Mouse (Mus musculus) right cerebral cortex, postnatal 36 days (tissue): Measurements from ENCODE around the gene Cdkal1.

ENCODE experiments used
- DNase-seq, 2 experiments: peaks; one replicate each; pipeline ENCODE4 v3.0.0; 2022; ENCODE audit warnings: low spot score in 2 of 2, mixed read lengths in 1 of 2

The Cdkal1 gene

GRCm38 (mm10) chr13:29271451-29271850 is 584.0 kb downstream of the Cdkal1 start:
- no peak for DNase-seq

DNA sequence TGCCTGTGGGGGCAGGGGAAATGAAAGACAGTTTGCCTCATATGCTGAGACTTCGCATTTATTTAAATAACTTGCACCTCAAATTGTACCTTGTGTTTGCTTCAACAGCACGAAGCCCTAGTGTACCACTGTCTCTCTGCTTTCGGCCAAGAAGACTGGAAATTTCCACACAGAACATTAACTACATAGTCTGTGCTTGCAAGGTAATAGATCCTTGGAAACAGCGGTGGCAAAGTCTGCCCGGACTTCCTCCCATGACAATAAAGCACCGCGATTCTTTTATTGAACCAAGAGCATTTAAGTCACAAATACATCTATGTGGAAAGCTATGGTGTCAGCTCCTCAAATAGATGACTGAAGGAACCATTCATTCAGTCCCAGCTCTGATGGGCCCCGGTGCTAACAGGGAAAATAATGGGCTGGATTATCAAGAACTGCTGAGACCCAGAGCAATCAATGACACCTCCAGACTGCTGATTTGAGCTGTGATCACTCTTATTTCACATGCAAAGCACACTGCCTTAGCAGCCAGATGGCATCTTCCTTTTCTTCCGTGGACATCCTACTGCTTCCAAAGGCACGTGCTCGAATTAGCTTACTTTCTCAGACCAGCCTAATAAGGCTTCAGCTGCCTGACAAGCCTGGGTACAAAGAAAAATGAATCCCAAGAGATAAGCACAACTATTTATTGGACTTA is 591.3 kb downstream of the Cdkal1 start:
- no peak for DNase-seq

GRCm38 (mm10) chr13:29262164-29262563 is 593.3 kb downstream of the Cdkal1 start:
- no peak for DNase-seq

DNA sequence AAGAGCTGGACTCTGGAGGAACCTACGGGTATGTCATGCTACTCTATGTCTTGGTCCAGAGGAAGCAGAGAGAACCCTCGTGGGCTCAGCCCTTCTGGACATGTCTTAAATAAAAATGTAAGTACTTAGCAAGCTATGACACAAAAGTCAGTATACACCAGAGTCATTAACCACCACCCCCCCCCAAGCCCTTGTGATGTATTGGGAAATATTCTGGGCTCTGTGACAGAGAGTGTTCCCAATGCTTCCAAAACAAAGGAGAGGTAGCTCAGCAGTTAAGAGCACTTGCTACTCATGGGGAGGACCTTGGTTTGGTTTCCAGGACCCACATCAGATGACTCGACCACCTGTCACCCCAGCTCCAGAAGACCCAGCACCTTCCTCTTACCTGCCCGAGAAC is 606.9 kb downstream of the Cdkal1 start:
- no peak for DNase-seq

DNA sequence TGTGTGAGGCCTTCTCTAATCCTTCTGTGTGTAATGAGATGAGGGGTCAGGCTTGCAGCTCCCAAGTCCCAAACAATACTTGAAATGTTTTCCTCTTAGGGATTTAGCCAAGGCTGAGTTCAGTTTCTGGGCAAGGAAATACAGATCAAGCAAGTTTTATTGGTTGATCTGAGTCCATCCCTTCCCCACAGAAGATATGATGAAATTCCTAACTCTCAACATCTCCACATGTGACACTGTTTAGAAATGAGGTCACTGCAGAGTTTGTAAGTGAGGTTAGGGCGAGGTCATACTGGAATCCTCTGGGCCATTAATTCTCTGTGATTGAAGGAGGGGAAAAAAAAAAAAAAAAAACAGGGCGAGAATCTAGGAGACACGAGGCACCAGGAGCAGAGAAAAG is 607.7 kb downstream of the Cdkal1 start:
- DNase-seq: no peak

DNA sequence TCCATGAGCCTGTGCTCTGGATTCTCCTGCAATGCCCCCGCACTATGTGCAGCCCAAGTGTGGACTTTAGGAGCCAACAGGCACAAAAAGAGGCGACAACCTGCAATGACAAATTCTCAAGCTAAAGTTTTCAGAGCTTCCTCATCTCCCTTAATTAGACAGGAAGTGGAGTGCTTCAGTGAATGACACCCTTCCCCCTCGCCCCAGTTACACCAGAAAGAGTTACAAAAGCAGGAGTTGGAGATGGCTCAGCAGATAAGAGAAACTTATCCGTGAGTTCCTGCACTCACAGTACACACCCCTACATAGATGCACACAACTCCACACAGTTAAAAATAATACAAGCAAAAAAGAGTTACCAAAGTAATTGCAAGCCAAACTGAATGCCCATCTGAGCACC is 620.4 kb downstream of the Cdkal1 start:
- DNase-seq: no peak

DNA sequence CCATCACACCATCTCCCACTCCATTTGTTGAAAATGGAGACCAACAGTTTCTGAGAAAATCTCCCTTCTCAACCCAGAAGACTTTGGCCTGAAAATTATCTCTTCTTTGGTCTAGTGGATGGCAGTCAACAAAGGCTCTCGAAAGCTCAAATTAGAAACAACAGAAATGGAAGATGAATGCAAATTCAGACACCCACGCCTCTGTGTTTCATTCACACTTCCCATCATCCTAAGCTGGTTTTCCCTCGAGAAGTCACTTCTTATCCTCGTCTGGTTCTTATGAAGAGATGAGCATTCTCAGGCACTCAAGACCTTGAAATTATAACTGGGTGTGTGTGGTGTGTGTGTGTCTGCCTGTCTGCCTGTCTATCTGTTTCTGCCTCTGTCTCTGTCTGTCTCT is 621.0 kb downstream of the Cdkal1 start:
- DNase-seq: peak in 1 of 2 experiments; percentile 63

GRCm38 (mm10) chr13:29233970-29234369 is 621.5 kb downstream of the Cdkal1 start:
- no peak for DNase-seq

GRCm38 (mm10) chr13:29232681-29233080 is 622.8 kb downstream of the Cdkal1 start:
- DNase-seq: no peak

- no peak for DNase-seq
Observed at GRCm38 (mm10) chr13:29224815-29225214, 630.7 kb downstream of the Cdkal1 start.

- DNase-seq: no peak
Observed at GRCm38 (mm10) chr13:29222261-29222838, 633.1 kb downstream of the Cdkal1 start.

- no peak for DNase-seq
Observed at GRCm38 (mm10) chr13:29221646-29222045, 633.8 kb downstream of the Cdkal1 start.

- DNase-seq: no peak
Observed at GRCm38 (mm10) chr13:29218594-29219230, 636.8 kb downstream of the Cdkal1 start.

GRCm38 (mm10) chr13:29210159-29211021 is 645.1 kb downstream of the Cdkal1 start:
- DNase-seq: no peak

DNA sequence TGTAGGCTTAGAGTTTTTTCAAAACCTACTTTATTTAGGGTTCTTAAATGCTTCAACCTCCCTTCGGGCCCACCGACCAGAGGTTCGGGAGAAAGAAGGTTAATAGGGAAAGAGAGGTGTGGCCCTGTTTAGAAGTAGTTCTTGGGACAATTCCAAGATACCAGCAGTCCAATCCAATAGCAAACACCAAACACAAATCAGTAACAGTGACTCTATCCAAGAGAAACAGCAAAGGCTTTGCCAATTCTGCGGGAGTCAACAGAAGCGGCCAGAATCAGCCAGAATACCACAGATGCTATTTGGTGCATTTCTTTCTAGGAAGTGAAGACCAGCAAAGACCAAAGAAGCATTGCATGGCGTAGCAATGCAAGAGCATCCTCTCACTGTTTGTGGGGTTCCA is 646.7 kb downstream of the Cdkal1 start:
- DNase-seq: no peak

- no peak for DNase-seq
Observed at GRCm38 (mm10) chr13:29203856-29204255, 651.6 kb downstream of the Cdkal1 start.

DNA sequence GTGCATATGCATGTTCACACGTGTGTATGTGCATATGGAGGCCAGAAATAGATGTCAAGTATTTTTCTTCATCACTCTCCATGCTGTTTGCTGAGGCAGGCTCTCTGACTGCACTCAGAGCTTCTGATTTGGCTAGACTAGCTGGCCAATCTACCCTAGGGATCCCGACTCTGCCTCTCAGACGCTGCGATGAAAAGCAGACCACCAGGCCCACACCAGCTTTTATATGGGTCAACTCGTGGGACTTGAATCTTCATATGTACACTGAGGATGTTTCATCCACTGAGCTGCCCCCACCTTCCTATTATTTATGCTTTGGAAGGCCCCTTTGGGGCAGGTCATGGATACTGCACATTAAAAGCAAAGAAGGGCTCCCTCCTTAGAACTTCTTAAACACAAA is 652.0 kb downstream of the Cdkal1 start:
- DNase-seq: no peak

DNA sequence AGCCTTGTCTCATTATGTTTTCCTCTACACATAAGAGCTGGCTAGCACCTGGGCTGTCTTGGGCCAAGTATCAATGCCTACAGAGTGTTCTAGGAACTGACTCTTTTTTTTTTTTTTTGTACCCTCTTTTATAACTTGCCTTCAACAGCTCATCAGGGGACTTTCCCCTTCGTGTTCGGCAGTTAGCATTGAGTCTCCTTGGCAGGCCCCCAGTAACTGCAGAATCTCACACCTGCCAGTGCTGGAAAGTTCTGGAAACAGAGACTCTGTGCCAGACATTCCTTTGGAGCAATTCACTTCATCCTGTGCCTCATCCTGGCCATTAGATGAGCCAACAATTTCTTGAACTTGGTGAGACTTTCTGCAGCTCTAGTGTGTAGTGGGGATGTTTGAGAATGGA is 652.9 kb downstream of the Cdkal1 start:
- DNase-seq: no peak

GRCm38 (mm10) chr13:29199679-29200078 is 655.8 kb downstream of the Cdkal1 start:
- DNase-seq: no peak

GRCm38 (mm10) chr13:29196798-29197498 is 658.5 kb downstream of the Cdkal1 start:
- no peak for DNase-seq

- DNase-seq: no peak
Observed at GRCm38 (mm10) chr13:29195722-29196121, 659.8 kb downstream of the Cdkal1 start.

DNA sequence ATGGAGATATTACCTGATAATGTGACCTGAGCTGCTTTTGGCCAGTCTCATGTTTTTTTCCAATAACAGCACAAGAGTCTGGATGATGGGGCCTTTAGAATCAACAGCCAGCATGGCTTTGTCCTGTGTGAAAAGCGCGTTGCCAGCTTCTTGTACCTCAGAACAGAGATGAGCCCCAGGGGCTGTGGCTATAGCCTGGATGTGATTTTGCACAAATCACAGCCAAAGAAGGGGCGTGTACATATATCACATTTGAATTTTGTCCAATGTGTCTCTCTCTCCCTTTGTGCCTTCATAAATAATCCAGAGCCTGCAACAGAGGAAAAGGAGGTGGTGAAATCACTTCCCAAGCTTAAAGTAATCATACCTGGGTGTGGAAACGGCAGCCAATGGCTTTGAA is 660.5 kb downstream of the Cdkal1 start:
- DNase-seq: no peak
